Mouse (Mus musculus) myocyte (in vitro differentiated cells): ENCODE results near the gene Insr. TPM values are rescaled to one million over a fixed set of nuclear protein-coding genes. Genes with fewer than 3 reads are reported as not detected.

ENCODE experiments used
- H3K27me3 ChIP-seq: one replicate; pipeline ENCODE4 v1.6.1; 2011; ENCODE audit not compliant: control insufficient read depth, insufficient read depth, insufficient read length
- H3K36me3 ChIP-seq: one replicate; pipeline ENCODE4 v1.6.1; 2011; ENCODE audit not compliant: control insufficient read depth, insufficient read depth
- H3K4me2 ChIP-seq: one replicate; pipeline ENCODE4 v1.6.1; 2011; ENCODE audit warnings: low read depth, control low read depth
- H3K4me3 ChIP-seq: one replicate; pipeline ENCODE4 v1.5.1; 2011; ENCODE audit warnings: mild to moderate bottlenecking, control low read depth, moderate library complexity
- H3K79me2 ChIP-seq: one replicate; pipeline ENCODE4 v1.6.1; 2011; ENCODE audit not compliant: control insufficient read depth, insufficient read depth
- H3ac ChIP-seq: one replicate; pipeline ENCODE4 v1.6.1; 2011; ENCODE audit not compliant: control insufficient read depth, insufficient read length
- CEBPB ChIP-seq: IDR thresholded peaks from 2 replicates; pipeline ENCODE4 v1.6.1; 2011; ENCODE audit warnings: mild to moderate bottlenecking, moderate library complexity; ENCODE audit not compliant: poor library complexity, insufficient read depth, severe bottlenecking
- E2F4 ChIP-seq: IDR thresholded peaks from one replicate; pipeline ENCODE4 v1.6.1; 2011; ENCODE audit warnings: mild to moderate bottlenecking, control low read depth, moderate library complexity; ENCODE audit not compliant: insufficient read depth
- MAX ChIP-seq: IDR thresholded peaks from one replicate; pipeline ENCODE4 v1.6.1; 2011; ENCODE audit warnings: low read depth, mild to moderate bottlenecking, control low read depth
- MYOD1 ChIP-seq, 3 experiments: IDR thresholded peaks; one replicate each; pipeline ENCODE4 v1.6.1; 2011; ENCODE audit warnings: control low read depth in 2 of 3, low read depth in 2 of 3, mild to moderate bottlenecking in 2 of 3, moderate library complexity in 1 of 3; ENCODE audit not compliant: insufficient read length in 2 of 3, control insufficient read depth in 1 of 3
- MYOG ChIP-seq, 3 experiments: IDR thresholded peaks; one replicate each; pipeline ENCODE4 v1.6.1; 2011; ENCODE audit warnings: control low read depth in 2 of 3, low read depth in 2 of 3, mild to moderate bottlenecking in 2 of 3; ENCODE audit not compliant: insufficient read length in 2 of 3, control insufficient read depth in 1 of 3, insufficient read depth in 1 of 3
- POLR2A ChIP-seq: IDR thresholded peaks from one replicate; pipeline ENCODE4 v1.6.1; 2011; ENCODE audit warnings: low read depth, mild to moderate bottlenecking, control low read depth, moderate library complexity; ENCODE audit not compliant: insufficient read length
- POLR2AphosphoS2 ChIP-seq: IDR thresholded peaks from one replicate; pipeline ENCODE4 v1.6.1; 2011; ENCODE audit warnings: low read depth, control low read depth; ENCODE audit not compliant: insufficient read length
- REST ChIP-seq: IDR thresholded peaks from one replicate; pipeline ENCODE4 v1.6.1; 2011; ENCODE audit warnings: mild to moderate bottlenecking, control low read depth, moderate library complexity; ENCODE audit not compliant: insufficient read depth, insufficient read length
- SRF ChIP-seq: IDR thresholded peaks from one replicate; pipeline ENCODE4 v1.6.1; 2011; ENCODE audit warnings: low read depth; ENCODE audit not compliant: control insufficient read depth, insufficient read length
- TCF12 ChIP-seq: IDR thresholded peaks from one replicate; pipeline ENCODE4 v1.6.1; 2011; ENCODE audit warnings: mild to moderate bottlenecking, control low read depth; ENCODE audit not compliant: poor library complexity, insufficient read depth, severe bottlenecking
- TCF3 ChIP-seq: IDR thresholded peaks from one replicate; pipeline ENCODE4 v1.6.1; 2011; ENCODE audit warnings: low read depth, control low read depth; ENCODE audit not compliant: insufficient read length
- USF1 ChIP-seq: IDR thresholded peaks from one replicate; pipeline ENCODE4 v1.6.1; 2011; ENCODE audit warnings: low read depth, mild to moderate bottlenecking, control low read depth, moderate library complexity
- polyA plus RNA-seq: library from polyadenylated mRNA; unstranded; fragments of >200 nt; fragmentation: generic; extraction: Trizol; gene quantifications from one replicate; pipeline ENCODE4 v1.2.1, GENCODE M21; 2012; ENCODE audit warnings: missing spikeins

Insr gene
- polyA plus RNA-seq, 1 experiment: 4.6 TPM

- Histone ChIP-seq H3K4me3 (no peak overlapping the region), H3K36me3 (no peaks in the 10 kb centered on the region), H3ac (no peak overlapping the region), H3K4me2 (no peak overlapping the region), H3K79me2 (no peaks in the 10 kb centered on the region), H3K27me3 (no peaks in the 10 kb centered on the region)
- TF ChIP-seq CEBPB: no peak
- no peak for TF ChIP-seq MYOD1 (IDR thresholded peaks at IDR 0.05; ENCODE audit: control insufficient read depth in 1 of 3, insufficient read length in 2 of 3, low read depth in 2 of 3)
- no peak for TF ChIP-seq TCF12
- TF ChIP-seq USF1: no peak
- TF ChIP-seq MAX: no peak
- no peak for TF ChIP-seq E2F4
- no peak for TF ChIP-seq POLR2A
- TF ChIP-seq SRF: no peak
- no peak for TF ChIP-seq TCF3
- no peak for TF ChIP-seq POLR2AphosphoS2
- no peak for TF ChIP-seq REST
- TF ChIP-seq MYOG (IDR thresholded peaks at IDR 0.05; ENCODE audit: control insufficient read depth in 1 of 3, insufficient read depth in 1 of 3, insufficient read length in 2 of 3, low read depth in 2 of 3): no peak
Measured at GRCm38 (mm10) chr8:3216541-3217092, 62.8 kb downstream of the Insr start.

DNA sequence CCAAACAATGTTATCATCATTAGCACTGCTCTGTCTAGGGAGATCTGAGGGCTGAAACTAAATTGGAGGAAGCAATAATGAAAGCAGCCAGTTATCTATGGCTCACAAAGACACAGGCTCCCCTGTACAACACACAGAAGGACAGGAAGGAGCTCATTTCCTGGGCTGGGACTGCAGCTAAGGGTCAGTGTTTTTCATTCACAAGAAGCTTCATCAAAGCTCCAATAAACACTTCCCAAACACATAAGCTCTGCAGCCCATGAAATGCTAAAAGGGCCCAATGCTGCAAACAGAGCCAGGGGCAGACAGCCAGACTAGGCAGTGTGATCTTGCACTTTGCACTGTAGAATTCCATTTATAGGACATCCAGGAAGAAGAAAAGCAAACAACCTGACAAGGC is 63.9 kb downstream of the Insr start:
- Histone ChIP-seq H3K79me2 (no peaks in the 10 kb centered on the region), H3K4me3 (no peak overlapping the region), H3K27me3 (no peaks in the 10 kb centered on the region), H3K4me2 (no peak overlapping the region), H3ac (no peak overlapping the region), H3K36me3 (no peaks in the 10 kb centered on the region)
- TF ChIP-seq POLR2AphosphoS2: no peak

DNA sequence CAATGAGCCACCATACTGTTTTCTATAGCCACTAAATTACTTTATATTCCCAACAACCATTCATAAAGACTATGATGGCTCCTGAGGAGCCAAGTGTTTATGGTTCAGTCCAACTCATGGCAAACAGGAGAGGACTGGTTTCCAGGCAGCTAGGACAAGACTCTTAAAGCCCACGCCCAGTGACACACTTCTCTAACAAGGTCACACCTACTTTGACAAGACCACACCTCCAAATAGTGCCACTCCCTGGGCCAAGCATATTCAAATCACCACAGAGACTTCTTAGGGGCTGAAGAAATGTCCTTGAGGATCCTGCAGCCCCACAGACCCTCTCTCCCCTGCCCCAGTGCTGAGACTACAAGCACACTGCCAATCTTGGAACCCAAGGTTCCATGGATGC is 64.8 kb downstream of the Insr start:
- Histone ChIP-seq H3ac (no peak overlapping the region), H3K79me2 (no peaks in the 10 kb centered on the region), H3K4me3 (no peak overlapping the region), H3K27me3 (no peaks in the 10 kb centered on the region), H3K36me3 (no peaks in the 10 kb centered on the region), H3K4me2 (no peak overlapping the region)
- no peak for TF ChIP-seq MYOD1 (IDR thresholded peaks at IDR 0.05; ENCODE audit: control insufficient read depth in 1 of 3, insufficient read length in 2 of 3, low read depth in 2 of 3)
- TF ChIP-seq CEBPB: no peak
- no peak for TF ChIP-seq MAX
- TF ChIP-seq REST: no peak
- TF ChIP-seq POLR2A: no peak
- no peak for TF ChIP-seq USF1
- TF ChIP-seq SRF: no peak
- no peak for TF ChIP-seq TCF3
- TF ChIP-seq E2F4: no peak
- TF ChIP-seq MYOG (IDR thresholded peaks at IDR 0.05; ENCODE audit: control insufficient read depth in 1 of 3, insufficient read depth in 1 of 3, insufficient read length in 2 of 3, low read depth in 2 of 3): no peak
- no peak for TF ChIP-seq TCF12
- no peak for TF ChIP-seq POLR2AphosphoS2

DNA sequence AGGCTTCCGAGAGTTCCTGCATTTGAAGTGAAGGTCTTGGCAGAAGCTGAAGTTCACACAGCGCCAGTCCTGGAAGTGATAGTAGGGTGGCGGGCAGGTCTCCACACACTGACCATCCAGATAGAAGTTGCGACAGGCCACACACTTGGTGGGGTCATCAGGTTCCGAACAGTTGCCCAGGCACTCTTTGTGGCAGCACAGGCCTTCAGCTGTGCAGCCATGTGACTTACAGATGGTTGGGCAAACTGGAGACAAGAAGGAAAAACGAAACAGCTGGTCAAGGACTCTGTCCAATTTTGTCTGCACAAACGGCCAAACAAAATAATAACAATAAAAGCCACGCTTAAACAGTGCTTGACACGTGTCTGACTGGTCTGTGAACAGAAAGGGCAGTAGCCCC is 68.0 kb downstream of the Insr start:
- H3K27me3 ChIP-seq: no peaks in the 10 kb centered on the region
- no peaks in the 10 kb centered on the region for H3K79me2 ChIP-seq
- H3K36me3 ChIP-seq: no peaks in the 10 kb centered on the region
- no peak overlapping the region for H3ac ChIP-seq
- no peak overlapping the region for H3K4me3 ChIP-seq
- TF ChIP-seq TCF12 (peak; percentile 59), MYOD1 (IDR thresholded peaks at IDR 0.05; ENCODE audit: control insufficient read depth in 1 of 3, insufficient read length in 2 of 3, low read depth in 2 of 3) (peak; percentile 47 to 87 (median 80)), CEBPB (no peak), TCF3 (peak; percentile 88), MAX (no peak), USF1 (peak; percentile 27), MYOG (IDR thresholded peaks at IDR 0.05; ENCODE audit: control insufficient read depth in 1 of 3, insufficient read depth in 1 of 3, insufficient read length in 2 of 3, low read depth in 2 of 3) (peak; percentile 90 to 97 (median 91))
- no peak overlapping the region for H3K4me2 ChIP-seq

DNA sequence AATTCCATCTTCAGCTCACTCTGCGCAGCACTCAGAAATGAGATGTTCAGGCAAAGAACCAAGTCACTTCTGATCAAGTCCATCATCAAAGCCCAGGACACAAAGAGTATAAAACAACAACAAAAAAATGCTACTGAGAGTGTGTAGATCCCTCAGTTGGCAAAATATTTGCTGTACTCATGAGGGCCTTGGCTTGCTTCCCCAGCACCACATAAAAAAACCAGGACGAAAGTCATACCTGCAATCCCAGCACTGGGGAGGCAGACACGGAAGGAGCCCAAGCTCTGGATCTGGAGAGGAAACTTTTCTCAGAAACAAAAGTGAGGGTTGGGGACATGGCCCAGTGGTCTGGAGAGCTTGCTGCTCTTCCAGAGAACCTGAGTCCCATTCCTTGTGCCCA is 69.5 kb downstream of the Insr start:
- Histone ChIP-seq H3K4me3 (no peak overlapping the region), H3K27me3 (no peaks in the 10 kb centered on the region), H3K4me2 (no peak overlapping the region), H3ac (no peak overlapping the region), H3K36me3 (no peaks in the 10 kb centered on the region), H3K79me2 (no peaks in the 10 kb centered on the region)
- TF ChIP-seq TCF12: no peak
- TF ChIP-seq MYOD1 (IDR thresholded peaks at IDR 0.05; ENCODE audit: control insufficient read depth in 1 of 3, insufficient read length in 2 of 3, low read depth in 2 of 3): no peak
- no peak for TF ChIP-seq REST
- no peak for TF ChIP-seq TCF3
- TF ChIP-seq POLR2A: no peak
- TF ChIP-seq E2F4: no peak
- TF ChIP-seq USF1: no peak
- TF ChIP-seq CEBPB: no peak
- TF ChIP-seq SRF: no peak
